Mouse (Mus musculus) olfactory bulb, adult 2 months (tissue): ENCODE measurements around the gene Dpp6.

Experiments
- CTCF ChIP-seq: fragments of 200-500 bp; IDR thresholded peaks from 2 replicates; pipeline ENCODE4 v1.5.1; 2012; ENCODE audit warnings: low read depth, mild to moderate bottlenecking, low read length, moderate library complexity; ENCODE audit not compliant: insufficient read depth
- POLR2A ChIP-seq: fragments of 200-500 bp; IDR thresholded peaks from 2 replicates; pipeline ENCODE4 v1.6.1; 2012; ENCODE audit warnings: mild to moderate bottlenecking, low read depth, low read length, moderate library complexity; ENCODE audit not compliant: insufficient read depth

- TF ChIP-seq CTCF (no peak), POLR2A (no peak)
Measured at GRCm38 (mm10) chr5:27081275-27081674, 264.3 kb downstream of the Dpp6 start.
